Mouse (Mus musculus): ENCODE data around the gene Shbg. TPM values are rescaled to one million over a fixed set of nuclear protein-coding genes. Genes with fewer than 3 reads are reported as not detected.
A peak's percentile ranks its signal among the peaks of the same experiment; 100 is the strongest.
"Not testable (repeated sequence)": the region's sequence is repeated elsewhere in the genome, so short reads cannot be mapped to it uniquely, and the experiment has no call there.

Shbg gene
- total and polyA plus RNA-seq, 2 experiments from 2014 or later = not detected

DNA sequence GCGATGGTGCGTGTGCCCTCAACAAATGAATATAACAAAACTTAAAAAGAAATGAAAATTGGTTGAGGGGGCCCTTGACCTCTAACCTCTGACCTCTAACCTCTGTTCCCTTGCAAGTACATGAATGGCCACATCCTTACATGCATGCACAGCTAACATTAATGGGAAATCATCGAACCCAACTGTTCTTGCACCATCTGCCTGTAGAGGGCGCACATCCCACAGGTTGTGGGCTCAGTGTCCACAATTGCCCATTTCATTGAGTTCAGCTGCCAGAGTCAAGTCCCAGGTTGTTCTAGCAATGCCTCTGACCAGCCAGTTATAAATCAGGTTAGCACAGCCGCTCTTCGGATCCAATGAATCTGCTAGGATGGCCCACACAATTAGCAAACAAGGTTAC lies 10.6 kb upstream of the Shbg start:
- Histone ChIP-seq H3K36me3 (ENCODE audit: insufficient read depth) (no peaks in the 10 kb centered on the region), H3K9ac (no peak overlapping the region), H3K27me3 (ENCODE audit: insufficient read depth, low read length) (no peaks in the 10 kb centered on the region), H3K4me3 (ENCODE audit: low read depth, low read length) (no peak overlapping the region), H3K4me1 (ENCODE audit: insufficient read depth) (peaks cover under 1% of the 10 kb centered on the region; the same call in 1 of the 2 replicates), H3K4me2 (ENCODE audit: low read depth) (no peak overlapping the region), H3K27ac (ENCODE audit: low read depth, low read length) (no peak overlapping the region), H3K9me3 (ENCODE audit: low read length) (no peaks in the 10 kb centered on the region)
- DNase-seq = peak; percentile 73
- WGBS = 34% methylated on average over 6 of the region's 6 CpGs
- no peak for ATAC-seq
- TF ChIP-seq CTCF (IDR thresholded peaks at IDR 0.05; ENCODE audit: low read depth) = peak; percentile 88

DNA sequence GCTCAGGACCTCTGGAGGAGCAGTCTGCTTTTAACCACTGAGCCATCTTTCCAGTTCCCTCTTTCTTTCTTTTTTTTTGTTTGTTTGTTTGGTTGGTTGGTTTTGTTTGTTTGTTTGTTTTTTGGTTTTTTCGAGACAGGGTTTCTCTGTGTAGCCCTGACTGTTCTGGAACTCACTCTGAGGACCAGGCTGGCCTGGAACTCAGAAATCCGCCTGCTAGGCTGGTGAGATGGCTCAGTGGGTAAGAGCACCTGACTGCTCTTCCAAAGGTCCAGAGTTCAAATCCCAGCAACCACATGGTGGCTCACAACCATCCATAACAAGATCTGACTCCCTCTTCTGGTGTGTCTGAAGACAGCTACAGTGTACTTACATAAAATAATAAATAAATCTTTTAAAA lies 6.6 kb upstream of the Shbg start:
- whole genome bisulfite sequencing = 91% methylated on average over 2 of the region's 2 CpGs
- not testable (repeated sequence) for H3K4me3 ChIP-seq (ENCODE audit: low read depth, low read length); H3K4me2 ChIP-seq (ENCODE audit: low read depth); H3K27ac ChIP-seq (ENCODE audit: low read depth, low read length); DNase-seq; H3K36me3 ChIP-seq (ENCODE audit: insufficient read depth); H3K27me3 ChIP-seq (ENCODE audit: insufficient read depth, low read length); H3K9me3 ChIP-seq (ENCODE audit: low read length); H3K9ac ChIP-seq; ATAC-seq; H3K4me1 ChIP-seq (ENCODE audit: insufficient read depth)

DNA sequence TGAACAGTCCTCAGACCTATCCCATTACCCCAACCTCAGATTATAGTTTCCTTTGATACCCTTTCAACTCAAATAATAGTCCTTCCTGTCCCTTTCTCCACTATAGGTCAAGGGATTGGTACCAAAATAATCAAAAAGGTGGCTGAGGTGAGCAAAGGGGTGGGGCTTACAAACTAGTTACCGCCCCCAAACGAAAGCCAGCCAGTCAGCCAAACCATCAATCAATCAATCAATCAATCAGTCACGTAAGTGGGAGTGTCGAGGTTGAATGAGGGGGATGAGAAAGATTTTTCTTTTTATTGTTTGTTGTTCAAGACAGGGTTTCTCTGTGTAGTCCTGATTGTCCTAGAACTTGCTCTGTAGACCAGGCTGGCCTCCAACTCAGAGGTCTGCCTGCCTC lies 5.3 kb upstream of the Shbg start:
- 77% methylated on average over 4 of the region's 4 CpGs for WGBS
- Histone ChIP-seq H3K4me1 (ENCODE audit: insufficient read depth) (peaks cover 9% of the 10 kb centered on the region), H3K27ac (ENCODE audit: low read depth, low read length) (peak overlapping the region; percentile 50; the same call in 1 of the 2 replicates), H3K4me3 (ENCODE audit: low read depth, low read length) (peak overlapping the region; percentile 50; the same call in 1 of the 2 replicates), H3K9me3 (ENCODE audit: low read length) (no peaks in the 10 kb centered on the region), H3K27me3 (ENCODE audit: insufficient read depth, low read length) (no peaks in the 10 kb centered on the region), H3K9ac (peak overlapping the region; percentile 69), H3K4me2 (ENCODE audit: low read depth) (peak overlapping the region; percentile 63), H3K36me3 (ENCODE audit: insufficient read depth) (no peaks in the 10 kb centered on the region)
- ATAC-seq (no peak), DNase-seq (no peak)
- TF ChIP-seq CTCF (IDR thresholded peaks at IDR 0.05; ENCODE audit: low read depth) = no peak

DNA sequence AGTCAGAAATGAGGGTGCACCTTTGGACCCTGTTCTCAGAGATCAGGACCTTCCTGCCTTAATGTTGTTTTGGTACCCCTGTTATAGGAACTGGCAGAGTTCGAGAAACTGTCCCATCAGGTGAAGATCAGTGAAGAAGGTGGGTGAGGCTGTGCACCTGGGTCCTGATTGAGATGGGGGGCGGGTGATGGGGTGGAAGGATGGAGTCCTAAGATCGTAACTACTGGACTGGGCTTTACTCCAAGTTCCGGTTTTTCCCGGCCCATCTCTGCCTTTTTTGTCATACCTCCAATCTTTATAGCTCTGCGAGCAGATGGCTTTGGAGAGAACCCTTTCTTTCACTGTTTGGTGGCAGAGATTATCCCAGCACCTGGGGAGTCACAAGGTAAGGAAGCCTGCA lies 4.7 kb upstream of the Shbg start:
- H3K27me3 ChIP-seq (ENCODE audit: insufficient read depth, low read length) = no peaks in the 10 kb centered on the region
- no peak for ATAC-seq
- H3K36me3 ChIP-seq (ENCODE audit: insufficient read depth) = no peaks in the 10 kb centered on the region
- H3K4me2 ChIP-seq (ENCODE audit: low read depth) = peak overlapping the region; percentile 63
- WGBS = 25% methylated on average over 6 of the region's 6 CpGs
- peak overlapping the region; percentile 69 for H3K9ac ChIP-seq
- DNase-seq = peak; percentile 38
- peaks cover 9% of the 10 kb centered on the region for H3K4me1 ChIP-seq (ENCODE audit: insufficient read depth)
- H3K4me3 ChIP-seq (ENCODE audit: low read depth, low read length) = peak overlapping the region; percentile 50
- no peak for TF ChIP-seq CTCF (IDR thresholded peaks at IDR 0.05; ENCODE audit: low read depth)
- peak overlapping the region; percentile 86 for H3K27ac ChIP-seq (ENCODE audit: low read depth, low read length)
- no peaks in the 10 kb centered on the region for H3K9me3 ChIP-seq (ENCODE audit: low read length)

DNA sequence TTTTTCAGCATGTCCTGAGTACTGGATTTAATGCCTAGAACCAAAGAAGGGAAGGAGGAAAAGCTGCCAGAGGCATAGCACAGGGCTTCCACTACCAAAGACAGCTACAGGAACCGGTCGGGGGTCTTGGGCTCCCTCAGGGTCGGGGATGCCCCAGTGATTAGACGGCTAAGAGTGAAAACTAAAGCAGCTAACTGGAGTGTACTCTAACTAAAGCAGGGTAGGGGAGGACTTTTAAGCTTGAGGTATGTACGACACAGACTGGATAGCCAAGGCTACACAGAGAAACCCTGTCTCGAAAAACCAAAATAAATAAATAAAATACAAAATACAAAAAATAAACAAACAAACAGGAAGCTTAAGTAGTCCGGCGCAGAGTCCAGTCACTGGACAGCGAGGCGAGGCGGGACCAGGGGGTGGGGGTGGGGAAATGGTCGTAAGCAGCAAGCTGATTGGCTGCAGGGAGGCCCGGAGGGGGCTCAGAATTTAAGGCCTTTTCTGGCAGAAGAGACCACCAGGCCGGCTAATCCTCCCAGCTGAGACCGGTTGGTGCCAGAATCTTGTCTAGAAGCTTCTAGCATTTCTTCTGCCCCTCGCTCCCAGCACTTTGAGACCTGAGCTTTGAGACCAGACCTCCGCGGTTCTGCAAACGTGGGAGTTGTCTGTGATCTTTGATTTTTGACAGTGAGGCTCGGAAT lies 4.0 kb upstream of the Shbg start, which contains the start of gene Sat2:
Gene Sat2 (plus strand): TSS at position 454 of the 698 bp plus-strand sequence.
- H3K9me3 ChIP-seq (ENCODE audit: low read length) = no peaks in the 10 kb centered on the region
- DNase-seq = peak; percentile 85
- H3K27ac ChIP-seq (ENCODE audit: low read depth, low read length) = peak within 1 kb of the TSS; percentile 86
- H3K27me3 ChIP-seq (ENCODE audit: insufficient read depth, low read length) = no peaks in the 10 kb centered on the region
- 1% methylated on average over 20 of the region's 20 CpGs for WGBS
- TF ChIP-seq CTCF (IDR thresholded peaks at IDR 0.05; ENCODE audit: low read depth) = no peak
- ATAC-seq = peak; percentile 93
- peak within 1 kb of the TSS; percentile 69 for H3K9ac ChIP-seq
- no peaks in the 10 kb centered on the region for H3K36me3 ChIP-seq (ENCODE audit: insufficient read depth)
- peak within 1 kb of the TSS; percentile 63 for H3K4me2 ChIP-seq (ENCODE audit: low read depth)
- peak within 1 kb of the TSS; percentile 50 for H3K4me3 ChIP-seq (ENCODE audit: low read depth, low read length)
- H3K4me1 ChIP-seq (ENCODE audit: insufficient read depth) = peaks cover 9% of the 10 kb centered on the region

DNA sequence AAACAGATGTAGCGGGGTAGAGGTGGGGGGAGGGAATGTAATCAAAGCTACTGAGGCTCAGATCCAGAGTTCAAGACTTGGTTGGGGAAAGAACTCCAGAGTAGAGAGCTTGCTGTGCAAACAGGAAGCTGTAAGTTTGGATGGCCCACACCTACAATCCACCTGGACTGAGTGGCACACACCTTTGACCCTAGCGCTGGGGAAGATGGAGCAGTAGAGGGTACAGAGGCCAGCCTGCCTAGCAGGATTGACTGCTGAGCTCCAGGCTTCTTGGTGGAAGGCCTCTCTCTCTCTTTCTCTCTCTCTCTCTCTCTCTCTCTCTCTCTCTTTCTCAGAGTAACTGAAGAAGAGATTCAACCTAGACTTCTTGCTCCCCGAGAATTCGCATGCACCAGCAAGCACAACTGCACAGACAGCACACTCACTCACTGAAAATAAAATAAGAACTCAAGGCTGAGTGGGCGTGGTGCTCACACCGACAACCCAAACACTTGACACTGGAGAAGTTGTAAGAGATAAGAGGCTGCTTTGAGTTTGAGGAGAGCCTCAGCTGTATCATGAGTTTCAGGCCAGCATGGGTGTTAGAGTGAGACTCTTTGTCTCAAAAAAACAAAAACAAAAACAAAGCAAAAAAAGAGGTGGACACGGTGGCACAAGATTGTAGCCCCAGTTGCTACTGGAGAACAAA lies 2.8 kb upstream of the Shbg start:
- Histone ChIP-seq H3K4me3 (ENCODE audit: low read depth, low read length) (no peak overlapping the region), H3K27ac (ENCODE audit: low read depth, low read length) (no peak overlapping the region), H3K9ac (no peak overlapping the region), H3K36me3 (ENCODE audit: insufficient read depth) (no peaks in the 10 kb centered on the region), H3K27me3 (ENCODE audit: insufficient read depth, low read length) (no peaks in the 10 kb centered on the region), H3K9me3 (ENCODE audit: low read length) (no peaks in the 10 kb centered on the region), H3K4me2 (ENCODE audit: low read depth) (no peak overlapping the region), H3K4me1 (ENCODE audit: insufficient read depth) (peaks cover 9% of the 10 kb centered on the region)
- WGBS = 89% methylated on average over 7 of the region's 7 CpGs
- ATAC-seq = no peak
- TF ChIP-seq CTCF (IDR thresholded peaks at IDR 0.05; ENCODE audit: low read depth) = no peak
- DNase-seq = no peak

DNA sequence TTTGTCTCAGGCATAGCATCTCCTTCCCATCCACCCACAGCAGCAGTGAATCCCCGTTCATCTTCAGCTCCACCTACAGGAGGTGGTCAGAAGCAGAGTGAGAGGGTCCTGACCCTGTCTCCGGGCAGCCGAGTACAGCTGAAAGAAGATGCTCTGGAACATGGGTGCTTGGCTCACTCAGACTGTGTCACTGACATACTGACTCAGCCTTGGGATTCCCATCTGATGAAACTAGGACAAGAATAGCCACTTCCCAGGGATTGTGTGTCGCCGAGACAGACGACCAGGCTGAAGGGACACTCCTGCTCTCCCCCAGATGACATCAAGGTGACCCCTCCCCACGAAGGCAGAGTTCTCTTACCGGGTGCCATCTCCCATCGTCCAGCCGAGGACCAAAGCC lies 924 bp downstream of the Shbg start:
- ATAC-seq = no peak
- H3K27ac ChIP-seq (ENCODE audit: low read depth, low read length) = no peak overlapping the region
- H3K9ac ChIP-seq = no peak overlapping the region
- WGBS = 50% methylated on average over 10 of the region's 10 CpGs
- no peak overlapping the region for H3K4me2 ChIP-seq (ENCODE audit: low read depth)
- TF ChIP-seq CTCF (IDR thresholded peaks at IDR 0.05; ENCODE audit: low read depth) = no peak
- DNase-seq = no peak
- H3K4me1 ChIP-seq (ENCODE audit: insufficient read depth) = no peaks in the 10 kb centered on the region
- H3K4me3 ChIP-seq (ENCODE audit: low read depth, low read length) = no peak overlapping the region
- H3K9me3 ChIP-seq (ENCODE audit: low read length) = no peaks in the 10 kb centered on the region
- H3K27me3 ChIP-seq (ENCODE audit: insufficient read depth, low read length) = no peaks in the 10 kb centered on the region
- no peaks in the 10 kb centered on the region for H3K36me3 ChIP-seq (ENCODE audit: insufficient read depth)

DNA sequence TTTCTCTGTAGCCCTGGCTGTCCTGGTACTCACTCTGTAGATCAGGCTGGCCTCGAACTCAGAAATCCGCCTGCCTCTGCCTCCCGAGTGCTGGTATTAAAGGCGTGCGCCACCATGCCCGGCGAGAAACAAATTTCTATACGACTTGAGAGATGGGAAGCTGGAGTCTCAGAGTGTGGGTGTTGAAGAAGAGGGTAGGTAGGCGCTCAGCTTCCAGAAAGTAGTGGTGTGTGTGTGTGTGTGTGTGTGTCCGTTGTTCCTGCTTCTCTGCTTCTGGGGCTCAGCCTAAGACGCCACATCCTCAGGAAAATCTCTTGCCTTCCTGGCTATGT lies 3.5 kb downstream of the Shbg start:
- 47% methylated on average over 11 of the region's 11 CpGs for WGBS

More for the DNA sequence above, 3.5 kb downstream of the Shbg start:
- not testable (repeated sequence) for DNase-seq; H3K36me3 ChIP-seq (ENCODE audit: insufficient read depth); H3K4me2 ChIP-seq (ENCODE audit: low read depth); H3K4me3 ChIP-seq (ENCODE audit: low read depth, low read length); H3K4me1 ChIP-seq (ENCODE audit: insufficient read depth); H3K9me3 ChIP-seq (ENCODE audit: low read length); H3K9ac ChIP-seq; H3K27ac ChIP-seq (ENCODE audit: low read depth, low read length); H3K27me3 ChIP-seq (ENCODE audit: insufficient read depth, low read length); ATAC-seq

All from forebrain, postnatal 0 days (tissue).